Mouse (Mus musculus): ENCODE data around the gene Grk3.

GRCm38 (mm10) chr5:113002821-113003380 is 12.7 kb downstream of the Grk3 start:
- no peak for TF ChIP-seq CTCF (IDR thresholded peaks at IDR 0.05; ENCODE audit: low read depth)
- no peak for TF ChIP-seq EP300 (optimal IDR thresholded peaks at IDR 0.05)
